In genomic region chr8:44938643-44938979, GRCm38 (mm10) we compare ENCODE assay signal across 9 mouse cellular contexts. TPM values are rescaled to one million over a fixed set of nuclear protein-coding genes. Genes with fewer than 3 reads are reported as not detected.
A peak's percentile ranks its signal among the peaks of the same experiment; 100 is the strongest.
DNase-seq lines count a peak whose midpoint lies in the region; ATAC-seq and TF ChIP-seq lines count a peak whose summit lies in the region.
"Had no signal": no experiment of that assay in that cellular context is flagged by ENCODE, and none has a peak within 500 bp of the region (broad histone marks: within the 10 kb centered on the region; RNA-seq: fewer than 3 reads in every experiment).

No protein-coding gene starts in this region.

- ATAC-seq in heart, embryonic 15.5 days (replicated peaks; ENCODE audit: insufficient number of reproducible peaks, insufficient read depth, low FRiP score, low read depth): no peak
- ATAC-seq in hindbrain, embryonic 12.5 days (ENCODE audit: low FRiP score): no peak
- no peak for ATAC-seq in midbrain, embryonic 13.5 days

- H3K9me3 ChIP-seq in heart, embryonic 15.5 days (replicated peaks): no peaks in the 10 kb centered on the region
- H3K9me3 ChIP-seq in hindbrain, embryonic 12.5 days (replicated peaks): no peaks in the 10 kb centered on the region
- no peaks in the 10 kb centered on the region for H3K9me3 ChIP-seq in midbrain, embryonic 13.5 days

- intact Hi-C loops in heart, postnatal 10 days (cut with DNase I): loop anchor here (1.0 to 10.0 kb wide), 3 partner anchors 48 to 844 kb away; no protein-coding TSS in a partner anchor

- H3K27me3 ChIP-seq in heart, embryonic 15.5 days: no peaks in the 10 kb centered on the region
- H3K27me3 ChIP-seq in hindbrain, embryonic 12.5 days: no peaks in the 10 kb centered on the region
- 0 out of 2 replicates have a peak, but pooled peaks cover under 1% of the 10 kb centered on the region for H3K27me3 ChIP-seq in midbrain, embryonic 13.5 days

- no peak for DNase-seq in heart, postnatal 10 days
- no peak for DNase-seq in adrenal gland, postnatal 4 days (ENCODE audit: low spot score in 2 of 2)
- DNase-seq in gastrocnemius, postnatal 25 days: no peak
- no peak for DNase-seq in frontal cortex, postnatal 10 days (ENCODE audit: low spot score in 2 of 2)

- peak overlapping the region; percentile 90 for H3K9ac ChIP-seq in heart, embryonic 15.5 days
- peak overlapping the region; percentile 67 for H3K9ac ChIP-seq in hindbrain, embryonic 12.5 days
- peak overlapping the region; percentile 74 for H3K9ac ChIP-seq in midbrain, embryonic 13.5 days (replicated peaks)

- no peaks in the 10 kb centered on the region for H3K36me3 ChIP-seq in heart, embryonic 15.5 days
- no peaks in the 10 kb centered on the region for H3K36me3 ChIP-seq in hindbrain, embryonic 12.5 days
- no peaks in the 10 kb centered on the region; the same call in 1 of the 2 replicates for H3K36me3 ChIP-seq in midbrain, embryonic 13.5 days
- H3K36me3 ChIP-seq: G1E had no signal

- under 1% methylated on average over 12 of the region's 12 CpGs for WGBS in heart, embryonic 15.5 days
- under 1% methylated on average over 12 of the region's 12 CpGs for WGBS in hindbrain, embryonic 12.5 days
- under 1% methylated on average over 12 of the region's 12 CpGs for WGBS in midbrain, embryonic 13.5 days

- TF ChIP-seq POLR2A in bone marrow macrophage, adult 2 months (IDR thresholded peaks at IDR 0.05; ENCODE audit: borderline replicate concordance, low read depth, low read length): no peak

- H3K4me2 ChIP-seq in heart, embryonic 15.5 days: peak overlapping the region; percentile 90
- H3K4me2 ChIP-seq in hindbrain, embryonic 12.5 days (replicated peaks): peak overlapping the region; percentile 84
- H3K4me2 ChIP-seq in midbrain, embryonic 13.5 days (replicated peaks): peak overlapping the region; percentile 76

- peak overlapping the region; percentile 89 for H3K4me3 ChIP-seq in heart, embryonic 15.5 days
- H3K4me3 ChIP-seq in bone marrow macrophage, adult 2 months (ENCODE audit: insufficient read depth, low read length): peak overlapping the region; percentile 52
- peak overlapping the region; percentile 69 for H3K4me3 ChIP-seq in hindbrain, embryonic 12.5 days
- H3K4me3 ChIP-seq in midbrain, embryonic 13.5 days (replicated peaks): peak overlapping the region; percentile 79

- peak overlapping the region; percentile 96 for H3K27ac ChIP-seq in heart, embryonic 15.5 days
- no peak overlapping the region for H3K27ac ChIP-seq in bone marrow macrophage, adult 2 months (ENCODE audit: insufficient read depth, low read depth, low read length)
- peak overlapping the region; percentile 84 for H3K27ac ChIP-seq in hindbrain, embryonic 12.5 days
- H3K27ac ChIP-seq in midbrain, embryonic 13.5 days: peak overlapping the region; percentile 85

- peaks cover 16% of the 10 kb centered on the region for H3K4me1 ChIP-seq in heart, embryonic 15.5 days (replicated peaks)
- no peaks in the 10 kb centered on the region for H3K4me1 ChIP-seq in bone marrow macrophage, adult 2 months (ENCODE audit: control insufficient read depth, insufficient read depth, low read length)
- H3K4me1 ChIP-seq in hindbrain, embryonic 12.5 days: peaks cover 9% of the 10 kb centered on the region
- H3K4me1 ChIP-seq in midbrain, embryonic 13.5 days (replicated peaks): peaks cover 23% of the 10 kb centered on the region

- TF ChIP-seq CTCF in bone marrow macrophage, adult 2 months (IDR thresholded peaks at IDR 0.05; ENCODE audit: low read depth, low read length): no peak

RNA-seq across cellular contexts. Expression of gene Fat1, which starts 3.4 kb away (rescaled TPM):
- 10.9 and 11.9 TPM in 2 replicates for polyA plus RNA-seq in heart, embryonic 15.5 days (2015; fragmentation: Nextera tagmentation; extraction: Ambion mirVana)
- total RNA-seq in heart, postnatal 10 days (2021): 10 to 100 TPM; 35.8 to 44.0 TPM
- 0.63 and 1.4 TPM in 2 replicates for polyA plus RNA-seq in bone marrow macrophage, adult 2 months (2012; ENCODE audit: insufficient read depth, insufficient read length, missing spikeins)
- polyA plus RNA-seq in hindbrain, embryonic 12.5 days (2016; fragmentation: Nextera tagmentation; extraction: Ambion mirVana): 19.6 and 24.3 TPM in 2 replicates
- 10.9 and 11.9 TPM in 2 replicates for polyA plus RNA-seq in midbrain, embryonic 13.5 days (2015; fragmentation: Nextera tagmentation; extraction: Ambion mirVana)
- total RNA-seq in adrenal gland, postnatal 4 days (2021): 10 to 100 TPM; 75.5 to 90.7 TPM
- total RNA-seq in gastrocnemius, postnatal 25 days (2021): 1 to 10 TPM; 5.4 to 5.5 TPM
- polyA plus RNA-seq: G1E had no signal
